Mouse (Mus musculus): ENCODE data around the gene Ppp1r18. TPM values are rescaled to one million over a fixed set of nuclear protein-coding genes. Genes with fewer than 3 reads are reported as not detected.
A peak's percentile ranks its signal among the peaks of the same experiment; 100 is the strongest.

Ppp1r18 gene
- polyA plus RNA-seq, 1 experiment from 2014 or later, result 12.4 TPM

DNA sequence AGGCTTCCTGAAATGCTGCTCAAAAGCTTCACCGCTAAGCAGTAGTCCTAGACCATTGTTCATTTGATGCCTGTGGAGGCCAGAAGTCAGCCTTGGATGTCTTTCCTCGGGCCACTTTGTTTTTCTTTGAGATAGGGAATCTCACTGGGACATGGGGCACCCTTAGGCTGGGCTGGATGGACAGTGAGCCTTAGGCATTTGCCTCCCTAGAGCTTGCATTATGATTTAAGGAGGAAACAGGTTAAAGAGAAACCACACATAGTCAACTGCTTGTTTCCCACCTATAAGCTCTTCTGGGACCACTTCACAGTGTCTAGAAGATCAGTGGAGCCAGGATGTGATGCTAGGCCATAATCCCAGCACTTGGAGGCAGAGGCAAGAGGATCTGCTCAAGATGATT lies 5.6 kb upstream of the Ppp1r18 start:
- Histone ChIP-seq H3K27ac (replicated peaks) (no peak overlapping the region), H3K4me3 (replicated peaks) (no peak overlapping the region), H3K4me1 (replicated peaks) (peaks cover 29% of the 10 kb centered on the region), H3K4me2 (no peak overlapping the region), H3K9ac (no peak overlapping the region), H3K27me3 (peaks cover 16% of the 10 kb centered on the region), H3K9me3 (replicated peaks) (no peaks in the 10 kb centered on the region), H3K36me3 (replicated peaks) (peaks cover 31% of the 10 kb centered on the region)
- ATAC-seq (ENCODE audit: insufficient read depth), result no peak
- WGBS (ENCODE audit: insufficient replicate concordance), result 64% methylated on average over 2 of the region's 2 CpGs

DNA sequence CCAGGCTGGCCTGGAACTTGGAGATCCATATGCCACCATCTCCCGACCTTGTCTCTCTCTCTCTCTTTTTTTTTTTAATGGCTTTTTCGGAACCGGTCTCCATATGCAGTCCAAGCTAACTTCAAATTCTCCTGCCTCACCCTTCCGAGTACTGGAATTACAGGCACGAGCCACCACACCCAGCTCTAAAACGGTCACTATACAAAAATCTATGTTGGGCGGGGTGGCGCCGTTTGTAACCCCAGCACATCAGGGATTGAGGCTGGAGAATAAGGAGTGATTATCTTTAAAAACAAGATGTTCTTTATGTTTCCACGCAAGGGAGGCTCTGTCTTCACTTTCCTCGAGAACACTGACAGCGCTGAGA lies 4.6 kb upstream of the Ppp1r18 start:
- peak overlapping the region; percentile 85; the same call in 1 of the 2 replicates for H3K27ac ChIP-seq (replicated peaks)

DNA sequence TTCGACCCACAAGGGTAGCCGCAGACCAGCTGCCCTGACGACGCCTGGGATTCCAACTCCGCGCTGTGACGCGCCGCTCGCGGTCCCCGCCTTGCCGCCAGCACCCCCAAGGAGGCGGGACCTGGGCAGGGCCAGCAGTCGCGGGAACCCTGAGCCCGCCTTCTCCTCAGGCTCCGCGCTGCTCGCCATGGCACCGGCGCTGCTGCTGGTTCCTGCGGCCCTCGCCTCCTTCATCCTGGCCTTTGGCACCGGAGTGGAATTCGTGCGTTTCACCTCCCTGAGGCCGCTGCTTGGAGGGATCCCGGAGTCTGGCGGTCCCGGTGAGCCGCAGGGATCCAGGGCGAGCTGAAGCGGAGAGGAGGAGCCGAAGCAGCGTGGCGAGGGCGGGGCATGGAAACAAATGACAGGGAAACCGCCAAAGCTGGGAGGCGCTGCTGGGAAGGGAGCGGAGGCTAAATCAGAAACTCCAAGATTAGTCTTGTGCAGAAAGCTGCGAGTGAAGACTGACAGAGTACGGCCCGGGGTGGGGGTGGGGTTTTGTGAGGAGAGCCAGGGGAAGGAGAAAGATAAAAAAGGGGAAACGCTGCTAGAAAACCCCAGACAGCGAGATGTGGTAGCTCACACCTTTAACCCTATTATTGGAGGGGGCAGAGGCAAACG lies 4.1 kb upstream of the Ppp1r18 start, which contains the start of gene Nrm:
Gene Nrm, plus strand, starts transcription at position 121 of the 660 bp plus-strand sequence.
- H3K4me3 ChIP-seq (replicated peaks), result peak within 1 kb of the TSS; percentile 90
- H3K36me3 ChIP-seq (replicated peaks), result peaks cover 28% of the 10 kb centered on the region
- peak within 1 kb of the TSS; percentile 85 for H3K27ac ChIP-seq (replicated peaks)
- no peaks in the 10 kb centered on the region for H3K9me3 ChIP-seq (replicated peaks)
- H3K4me2 ChIP-seq, result peak within 1 kb of the TSS; percentile 82
- peak; percentile 95 for ATAC-seq (ENCODE audit: insufficient read depth)
- peak within 1 kb of the TSS; percentile 82 for H3K9ac ChIP-seq
- H3K27me3 ChIP-seq, result peaks cover 31% of the 10 kb centered on the region
- WGBS (ENCODE audit: insufficient replicate concordance), result under 1% methylated on average over 47 of the region's 47 CpGs
- peaks cover 44% of the 10 kb centered on the region for H3K4me1 ChIP-seq (replicated peaks)

More for the DNA sequence above, 4.6 kb upstream of the Ppp1r18 start:
- WGBS (ENCODE audit: insufficient replicate concordance), result 5% methylated on average over 12 of the region's 12 CpGs
- H3K9me3 ChIP-seq (replicated peaks), result no peaks in the 10 kb centered on the region
- H3K9ac ChIP-seq, result peak overlapping the region; percentile 82
- peak overlapping the region; percentile 90 for H3K4me3 ChIP-seq (replicated peaks)
- peaks cover 39% of the 10 kb centered on the region for H3K4me1 ChIP-seq (replicated peaks)
- H3K36me3 ChIP-seq (replicated peaks), result peaks cover 28% of the 10 kb centered on the region
- ATAC-seq (ENCODE audit: insufficient read depth), result peak; percentile 35; the same call in 1 of the 2 replicates
- H3K27me3 ChIP-seq, result peaks cover 26% of the 10 kb centered on the region
- H3K4me2 ChIP-seq, result peak overlapping the region; percentile 82

DNA sequence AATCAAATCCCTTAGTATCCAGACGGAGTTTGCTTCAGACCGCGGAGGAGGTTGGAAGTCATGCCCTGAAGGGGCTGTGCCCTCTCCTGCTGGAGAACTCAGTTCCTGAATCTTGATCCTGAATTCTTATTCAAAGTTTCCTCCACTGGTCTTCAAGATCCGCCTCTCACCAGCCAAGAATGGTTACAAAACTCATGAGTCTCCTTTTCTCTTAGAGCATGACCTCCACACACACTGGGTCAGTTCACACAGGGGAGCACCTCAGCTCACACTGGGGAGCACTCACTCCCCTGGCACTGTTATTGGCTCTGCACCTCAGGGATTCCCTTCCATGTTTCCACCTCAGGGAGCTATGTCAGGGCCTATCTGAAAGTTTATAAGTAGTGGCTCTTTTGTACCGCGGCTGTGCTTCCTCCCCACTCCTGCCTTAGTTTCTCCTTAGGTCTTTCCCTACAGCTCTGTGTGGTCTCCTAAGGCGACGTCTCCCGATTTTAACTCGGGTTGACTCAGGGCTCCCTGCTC lies 500 bp upstream of the Ppp1r18 start:
- H3K27me3 ChIP-seq, result peaks cover 67% of the 10 kb centered on the region
- peaks cover 71% of the 10 kb centered on the region for H3K4me1 ChIP-seq (replicated peaks)
- peak overlapping the region; percentile 75; the same call in 1 of the 2 replicates for H3K27ac ChIP-seq (replicated peaks)
- 0 out of 2 replicates have a peak, but pooled peaks cover 4% of the 10 kb centered on the region for H3K36me3 ChIP-seq (replicated peaks)
- peak overlapping the region; percentile 58 for H3K4me3 ChIP-seq (replicated peaks)
- peak overlapping the region; percentile 78 for H3K4me2 ChIP-seq
- H3K9ac ChIP-seq, result 0 out of 2 replicates have a peak overlapping the region, but pooled peaks have one; percentile 44
- 33% methylated on average over 10 of the region's 10 CpGs for WGBS (ENCODE audit: insufficient replicate concordance)
- H3K9me3 ChIP-seq (replicated peaks), result no peaks in the 10 kb centered on the region
- no peak for ATAC-seq (ENCODE audit: insufficient read depth)

DNA sequence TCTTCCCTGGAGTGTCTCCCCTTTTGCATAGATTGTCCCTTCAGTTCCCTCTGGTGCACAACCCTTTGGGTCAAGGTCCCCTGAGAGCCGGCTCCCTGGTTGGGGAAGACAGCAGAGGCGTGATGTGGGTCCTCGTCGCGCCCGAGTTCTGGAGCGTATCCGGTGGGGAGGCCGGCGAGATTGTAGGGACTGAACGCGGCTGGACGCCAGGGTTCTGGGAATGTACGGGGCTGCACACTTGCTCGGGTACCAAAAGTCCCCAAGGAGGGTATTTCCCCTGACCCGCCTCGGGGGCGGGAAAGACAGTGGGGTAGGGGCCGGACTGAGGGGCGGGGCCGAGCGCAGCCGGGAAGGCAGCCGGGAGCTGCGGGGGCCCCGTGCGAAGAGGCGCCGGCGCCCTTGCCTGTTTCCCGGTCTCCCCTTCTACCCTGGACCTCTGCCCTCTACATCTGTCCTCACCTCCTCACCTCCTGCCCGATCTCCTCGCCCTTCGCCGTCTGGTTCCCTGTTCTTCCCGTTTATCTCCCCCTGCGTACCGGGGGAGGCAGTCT lies 963 bp downstream of the Ppp1r18 start:
- WGBS (ENCODE audit: insufficient replicate concordance), result under 1% methylated on average over 37 of the region's 38 CpGs
- peak overlapping the region; percentile 78 for H3K4me2 ChIP-seq
- peaks cover 7% of the 10 kb centered on the region; the same call in 1 of the 2 replicates for H3K36me3 ChIP-seq (replicated peaks)
- peak overlapping the region; percentile 44 for H3K9ac ChIP-seq
- H3K4me1 ChIP-seq (replicated peaks), result peaks cover 64% of the 10 kb centered on the region
- peak overlapping the region; percentile 75 for H3K27ac ChIP-seq (replicated peaks)
- no peaks in the 10 kb centered on the region for H3K9me3 ChIP-seq (replicated peaks)
- H3K4me3 ChIP-seq (replicated peaks), result peak overlapping the region; percentile 58
- H3K27me3 ChIP-seq, result peaks cover 81% of the 10 kb centered on the region
- ATAC-seq (ENCODE audit: insufficient read depth), result peak; percentile 13; the same call in 1 of the 2 replicates

DNA sequence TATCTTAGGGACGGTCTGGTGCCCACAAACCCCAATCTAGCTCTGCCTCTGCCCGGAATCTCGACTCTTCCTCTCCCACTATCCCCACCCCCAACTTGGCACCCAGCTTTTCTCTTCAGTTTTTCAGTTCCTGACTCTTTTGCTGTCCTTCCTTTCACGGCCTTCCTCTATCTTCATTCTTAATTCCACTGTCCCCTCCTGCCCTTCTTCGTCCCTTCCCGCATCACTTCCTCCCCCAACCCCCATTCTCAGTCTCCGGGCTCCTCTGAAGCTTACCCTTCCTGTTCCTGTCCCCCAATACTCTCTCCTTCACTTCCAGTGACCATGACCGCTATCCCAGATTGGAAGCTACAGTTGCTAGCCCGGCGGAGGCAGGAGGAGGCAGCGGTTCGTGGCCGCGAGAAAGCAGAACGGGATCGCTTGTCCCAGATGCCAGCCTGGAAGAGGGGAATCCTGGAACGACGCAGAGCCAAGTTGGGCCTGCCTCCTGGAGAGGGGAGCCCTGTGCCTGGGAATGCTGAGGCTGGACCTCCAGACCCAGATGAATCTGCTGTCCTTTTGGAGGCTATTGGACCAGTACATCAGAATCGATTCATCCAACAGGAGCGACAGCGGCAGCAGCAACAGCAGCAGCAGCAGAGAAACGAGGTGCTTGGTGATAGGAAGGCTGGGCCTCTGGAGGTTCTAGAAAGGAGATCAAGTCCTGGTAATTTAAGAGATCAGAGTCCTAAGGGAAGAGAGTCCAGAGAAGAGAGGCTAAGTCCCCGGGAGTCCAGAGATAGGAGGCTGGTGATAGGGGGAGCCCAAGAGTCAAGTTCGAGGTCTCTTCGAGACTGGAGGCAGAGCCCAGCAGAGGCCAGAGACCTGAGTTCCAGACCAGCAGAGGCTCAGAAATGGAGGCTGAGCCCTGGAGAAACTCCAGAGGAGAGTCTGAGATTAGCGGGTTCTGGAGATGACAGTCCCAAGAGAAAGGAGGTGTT lies 1.8 kb downstream of the Ppp1r18 start:
- no peak for ATAC-seq (ENCODE audit: insufficient read depth)

DNA sequence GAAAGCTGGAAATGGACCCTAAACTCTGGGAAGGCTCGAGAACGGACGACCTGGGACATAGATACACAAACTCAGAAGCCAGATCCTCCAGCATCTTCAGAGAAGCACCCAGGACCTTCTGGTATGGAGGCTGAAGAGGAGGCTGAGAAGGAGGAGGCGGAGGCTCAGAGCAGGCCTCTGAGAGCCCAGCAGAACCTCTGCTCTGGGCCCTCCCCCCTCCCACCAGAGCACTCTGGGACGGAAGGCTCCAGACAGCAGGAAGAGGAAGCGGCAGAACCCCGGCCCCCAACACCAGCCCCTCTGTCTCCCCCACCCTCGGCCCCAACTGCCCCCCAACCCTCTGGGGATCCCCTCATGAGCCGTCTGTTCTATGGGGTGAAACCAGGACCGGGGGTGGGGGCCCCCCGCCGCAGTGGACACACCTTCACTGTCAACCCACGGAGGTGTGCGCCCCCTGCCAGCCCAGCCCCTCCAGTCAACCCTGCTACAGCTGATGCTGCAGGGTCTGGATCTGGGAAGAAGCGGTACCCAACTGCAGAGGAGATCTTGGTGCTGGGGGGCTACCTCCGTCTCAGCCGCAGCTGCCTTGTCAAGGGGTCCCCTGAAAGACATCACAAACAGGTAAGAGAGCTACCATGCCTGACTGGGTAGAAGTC lies 2.9 kb downstream of the Ppp1r18 start:
- 11% methylated on average over 17 of the region's 17 CpGs for WGBS (ENCODE audit: insufficient replicate concordance)
- ATAC-seq (ENCODE audit: insufficient read depth), result no peak
- H3K27me3 ChIP-seq, result peaks cover 86% of the 10 kb centered on the region

More for the DNA sequence above, 1.8 kb downstream of the Ppp1r18 start:
- Histone ChIP-seq H3K9me3 (replicated peaks) (no peaks in the 10 kb centered on the region), H3K9ac (peak overlapping the region; percentile 44), H3K4me3 (replicated peaks) (peak overlapping the region; percentile 58), H3K27ac (replicated peaks) (peak overlapping the region; percentile 82), H3K4me2 (peak overlapping the region; percentile 78), H3K27me3 (peaks cover 83% of the 10 kb centered on the region), H3K36me3 (replicated peaks) (peaks cover 8% of the 10 kb centered on the region; the same call in 1 of the 2 replicates), H3K4me1 (replicated peaks) (peaks cover 61% of the 10 kb centered on the region)
- 4% methylated on average over 26 of the region's 26 CpGs for WGBS (ENCODE audit: insufficient replicate concordance)

DNA sequence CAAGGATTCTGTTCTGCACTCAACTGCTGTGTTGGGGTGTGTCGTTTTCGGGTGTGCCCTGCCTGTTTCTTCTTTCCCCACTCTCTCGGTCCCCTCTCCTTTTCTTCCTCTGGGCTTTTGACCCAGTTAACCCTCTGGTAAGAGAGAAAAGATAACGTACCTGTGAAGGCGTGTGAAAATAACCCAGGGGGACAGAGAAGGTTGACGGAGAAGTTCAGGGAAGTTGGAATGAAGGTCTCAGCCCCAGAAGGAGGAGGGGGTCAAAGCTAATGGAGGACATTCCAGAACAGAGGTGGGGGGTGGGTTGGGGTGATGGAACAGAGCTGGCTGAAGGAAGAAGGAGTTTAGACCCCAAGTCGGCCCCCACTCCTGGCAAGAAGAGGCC lies 3.6 kb downstream of the Ppp1r18 start:
- 3% methylated on average over 7 of the region's 7 CpGs for WGBS (ENCODE audit: insufficient replicate concordance)
- ATAC-seq (ENCODE audit: insufficient read depth), result no peak
- peaks cover 77% of the 10 kb centered on the region for H3K4me1 ChIP-seq (replicated peaks)

More for the DNA sequence above, 2.9 kb downstream of the Ppp1r18 start:
- H3K36me3 ChIP-seq (replicated peaks), result peaks cover 8% of the 10 kb centered on the region; the same call in 1 of the 2 replicates
- H3K27ac ChIP-seq (replicated peaks), result peak overlapping the region; percentile 82
- H3K4me1 ChIP-seq (replicated peaks), result peaks cover 71% of the 10 kb centered on the region
- H3K4me2 ChIP-seq, result peak overlapping the region; percentile 78
- peak overlapping the region; percentile 58 for H3K4me3 ChIP-seq (replicated peaks)
- H3K9ac ChIP-seq, result peak overlapping the region; percentile 44
- H3K9me3 ChIP-seq (replicated peaks), result no peaks in the 10 kb centered on the region

DNA sequence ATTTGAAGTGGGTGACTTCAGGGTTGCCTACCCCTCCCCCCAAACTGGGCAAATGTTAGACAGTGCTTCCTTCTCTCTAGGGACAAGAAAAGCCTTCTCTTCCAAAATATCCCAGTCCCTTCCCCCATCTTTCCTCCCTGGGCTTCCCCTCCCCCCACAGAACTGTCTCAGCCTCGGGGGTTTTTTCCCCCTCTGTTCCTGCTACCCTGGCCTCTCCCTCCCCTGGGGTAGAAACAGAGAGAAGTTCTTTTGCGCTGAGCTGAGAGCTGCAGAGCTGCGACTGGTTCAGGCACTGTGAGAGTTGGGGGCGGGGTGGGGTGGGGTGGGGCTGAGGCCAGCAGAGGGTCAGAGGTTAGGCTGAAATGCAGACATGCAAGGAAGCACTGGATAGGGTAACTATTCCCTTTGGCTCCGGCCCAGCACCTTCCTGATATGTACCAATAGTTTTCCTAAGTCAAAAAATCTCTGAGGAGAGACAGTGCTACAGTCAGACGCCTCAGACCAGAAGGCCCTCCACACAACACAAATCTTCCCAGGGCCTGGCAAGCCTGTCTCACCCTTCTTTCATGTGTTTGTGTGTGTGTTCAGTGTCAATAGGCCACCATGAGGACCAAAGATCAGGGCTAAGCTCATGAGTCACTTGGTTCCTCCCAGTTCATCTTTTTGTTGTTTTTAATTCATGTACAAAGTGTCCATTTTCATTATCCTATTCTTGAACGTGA lies 4.1 kb downstream of the Ppp1r18 start:
- Histone ChIP-seq H3K4me1 (replicated peaks) (peaks cover 79% of the 10 kb centered on the region), H3K27ac (replicated peaks) (peak overlapping the region; percentile 82), H3K27me3 (peaks cover 74% of the 10 kb centered on the region), H3K36me3 (replicated peaks) (peaks cover 6% of the 10 kb centered on the region; the same call in 1 of the 2 replicates), H3K9me3 (replicated peaks) (no peaks in the 10 kb centered on the region), H3K4me2 (peak overlapping the region; percentile 78), H3K4me3 (replicated peaks) (peak overlapping the region; percentile 58), H3K9ac (0 out of 2 replicates have a peak overlapping the region, but pooled peaks have one; percentile 44)
- WGBS (ENCODE audit: insufficient replicate concordance), result 7% methylated on average over 7 of the region's 7 CpGs
- peak; percentile 48 for ATAC-seq (ENCODE audit: insufficient read depth)

More for the DNA sequence above, 3.6 kb downstream of the Ppp1r18 start:
- H3K4me3 ChIP-seq (replicated peaks), result peak overlapping the region; percentile 58
- peak overlapping the region; percentile 44; the same call in 1 of the 2 replicates for H3K9ac ChIP-seq
- peaks cover 8% of the 10 kb centered on the region; the same call in 1 of the 2 replicates for H3K36me3 ChIP-seq (replicated peaks)
- peak overlapping the region; percentile 82 for H3K27ac ChIP-seq (replicated peaks)
- peaks cover 80% of the 10 kb centered on the region for H3K27me3 ChIP-seq
- peak overlapping the region; percentile 78 for H3K4me2 ChIP-seq
- H3K9me3 ChIP-seq (replicated peaks), result no peaks in the 10 kb centered on the region
